Mouse (Mus musculus) small intestine, adult 2 months (tissue): Measurements from ENCODE around the gene Ralgapa2.

Source experiments
- CTCF ChIP-seq: fragments of 200-500 bp; IDR thresholded peaks from 2 replicates; pipeline ENCODE4 v1.5.1; 2012; ENCODE audit warnings: low read depth, mild to moderate bottlenecking, control low read depth, inconsistent platforms, low read length, moderate library complexity, mixed read lengths; ENCODE audit not compliant: insufficient replicate concordance, insufficient read length; ENCODE audit errors: extremely low read depth
- POLR2A ChIP-seq: fragments of 200-500 bp; IDR thresholded peaks from 2 replicates; pipeline ENCODE4 v1.6.1; 2012; ENCODE audit warnings: low read depth, mild to moderate bottlenecking, control low read depth, inconsistent platforms, low read length, moderate library complexity

DNA sequence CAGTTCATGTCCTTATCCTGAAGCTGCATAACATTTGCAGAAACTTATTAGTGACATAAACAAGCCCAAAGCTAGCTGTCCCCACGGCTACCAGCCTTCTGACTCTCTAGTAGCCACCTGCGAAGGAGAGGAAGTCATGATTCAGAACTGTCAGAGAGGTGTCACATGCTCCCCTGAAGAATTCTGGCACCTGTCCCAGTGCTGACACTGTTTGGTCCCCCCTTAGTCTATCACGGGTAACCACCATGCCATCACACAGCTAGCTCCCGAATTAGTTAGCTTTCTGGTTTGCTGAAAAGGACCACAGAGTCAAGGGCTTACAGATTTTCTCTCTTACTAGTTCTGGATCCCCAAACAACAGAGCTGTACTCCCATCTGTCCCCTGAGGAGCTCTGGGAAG is 247.1 kb downstream of the Ralgapa2 start:
- TF ChIP-seq POLR2A, result no peak
- no peak for TF ChIP-seq CTCF
